Mouse (Mus musculus): ENCODE measurements at regions not wholly inside any gene's neighbourhood (a gene's known extent, or its start where the extent isn't known, plus 50 kb on each side); places are given as distances from the start of the nearest gene placed in this dataset.

GRCm38 (mm10) chr10:124119585-124119984 lies 855.8 kb downstream of the Fam19a2 start:
- Histone ChIP-seq H3K4me2 (ENCODE audit: low read length) (no peak overlapping the region), H3K9me3 (replicated peaks; ENCODE audit: low read length) (no peaks in the 10 kb centered on the region), H3K36me3 (ENCODE audit: insufficient read depth, low read length) (no peaks in the 10 kb centered on the region), H3K27me3 (ENCODE audit: insufficient read depth, low read length) (no peaks in the 10 kb centered on the region), H3K9ac (ENCODE audit: low read depth, low read length) (no peak overlapping the region), H3K4me1 (replicated peaks; ENCODE audit: insufficient read depth, low read length) (no peaks in the 10 kb centered on the region), H3K27ac (no peak overlapping the region), H3K4me3 (replicated peaks; ENCODE audit: low read depth, low read length) (no peak overlapping the region)
- DNase-seq (ENCODE audit: low spot score): no peak
- ATAC-seq (replicated peaks; ENCODE audit: low FRiP score, low read depth): no peak
- TF ChIP-seq CTCF (IDR thresholded peaks at IDR 0.05; ENCODE audit: low read depth): no peak

- no peak overlapping the region for H3K9ac ChIP-seq (ENCODE audit: low read depth, low read length)
Observed at GRCm38 (mm10) chr10:124138456-124138855, 874.7 kb downstream of the Fam19a2 start.

GRCm38 (mm10) chr10:124142336-124142735 lies 878.5 kb downstream of the Fam19a2 start:
- DNase-seq (ENCODE audit: low spot score): no peak
- no peaks in the 10 kb centered on the region for H3K9me3 ChIP-seq (replicated peaks; ENCODE audit: low read length)
- no peak overlapping the region for H3K9ac ChIP-seq (ENCODE audit: low read depth, low read length)
- H3K27ac ChIP-seq: no peak overlapping the region
- WGBS: 64% methylated on average over 1 of the region's 1 CpGs
- no peak overlapping the region for H3K4me2 ChIP-seq (ENCODE audit: low read length)
- H3K27me3 ChIP-seq (ENCODE audit: insufficient read depth, low read length): no peaks in the 10 kb centered on the region
- TF ChIP-seq CTCF (IDR thresholded peaks at IDR 0.05; ENCODE audit: low read depth): no peak
- H3K36me3 ChIP-seq (ENCODE audit: insufficient read depth, low read length): no peaks in the 10 kb centered on the region
- H3K4me1 ChIP-seq (replicated peaks; ENCODE audit: insufficient read depth, low read length): no peaks in the 10 kb centered on the region
- H3K4me3 ChIP-seq (replicated peaks; ENCODE audit: low read depth, low read length): no peak overlapping the region
- no peak for ATAC-seq (replicated peaks; ENCODE audit: low FRiP score, low read depth)

More at GRCm38 (mm10) chr10:124138456-124138855, 874.7 kb downstream of the Fam19a2 start:
- DNase-seq (ENCODE audit: low spot score) (no peak), ATAC-seq (replicated peaks; ENCODE audit: low FRiP score, low read depth) (no peak)
- Histone ChIP-seq H3K4me3 (replicated peaks; ENCODE audit: low read depth, low read length) (no peak overlapping the region), H3K27me3 (ENCODE audit: insufficient read depth, low read length) (no peaks in the 10 kb centered on the region), H3K4me1 (replicated peaks; ENCODE audit: insufficient read depth, low read length) (no peaks in the 10 kb centered on the region), H3K36me3 (ENCODE audit: insufficient read depth, low read length) (no peaks in the 10 kb centered on the region), H3K9me3 (replicated peaks; ENCODE audit: low read length) (no peaks in the 10 kb centered on the region), H3K4me2 (ENCODE audit: low read length) (no peak overlapping the region), H3K27ac (no peak overlapping the region)
- WGBS: 69% methylated on average over 2 of the region's 2 CpGs
- no peak for TF ChIP-seq CTCF (IDR thresholded peaks at IDR 0.05; ENCODE audit: low read depth)

- DNase-seq (ENCODE audit: low spot score): no peak
- H3K27me3 ChIP-seq (ENCODE audit: insufficient read depth, low read length): no peaks in the 10 kb centered on the region
- no peaks in the 10 kb centered on the region for H3K9me3 ChIP-seq (replicated peaks; ENCODE audit: low read length)
- H3K4me2 ChIP-seq (ENCODE audit: low read length): no peak overlapping the region
- WGBS: 53% methylated on average over 9 of the region's 9 CpGs
- H3K4me1 ChIP-seq (replicated peaks; ENCODE audit: insufficient read depth, low read length): no peaks in the 10 kb centered on the region
- H3K9ac ChIP-seq (ENCODE audit: low read depth, low read length): no peak overlapping the region
- no peak for TF ChIP-seq CTCF (IDR thresholded peaks at IDR 0.05; ENCODE audit: low read depth)
- no peak for ATAC-seq (replicated peaks; ENCODE audit: low FRiP score, low read depth)
- H3K27ac ChIP-seq: no peak overlapping the region
- H3K36me3 ChIP-seq (ENCODE audit: insufficient read depth, low read length): no peaks in the 10 kb centered on the region
- no peak overlapping the region for H3K4me3 ChIP-seq (replicated peaks; ENCODE audit: low read depth, low read length)
Observed at GRCm38 (mm10) chr10:124146751-124147469, 883.1 kb downstream of the Fam19a2 start.

GRCm38 (mm10) chr10:124163441-124163840 lies 899.6 kb downstream of the Fam19a2 start:
- H3K27me3 ChIP-seq (ENCODE audit: insufficient read depth, low read length): no peaks in the 10 kb centered on the region
- no peaks in the 10 kb centered on the region for H3K9me3 ChIP-seq (replicated peaks; ENCODE audit: low read length)
- no peak overlapping the region for H3K27ac ChIP-seq
- H3K36me3 ChIP-seq (ENCODE audit: insufficient read depth, low read length): no peaks in the 10 kb centered on the region
- no peak overlapping the region for H3K4me2 ChIP-seq (ENCODE audit: low read length)
- H3K4me3 ChIP-seq (replicated peaks; ENCODE audit: low read depth, low read length): no peak overlapping the region
- H3K4me1 ChIP-seq (replicated peaks; ENCODE audit: insufficient read depth, low read length): no peaks in the 10 kb centered on the region
- no peak for TF ChIP-seq CTCF (IDR thresholded peaks at IDR 0.05; ENCODE audit: low read depth)
- ATAC-seq (replicated peaks; ENCODE audit: low FRiP score, low read depth) (no peak), DNase-seq (ENCODE audit: low spot score) (no peak)
- WGBS: 66% methylated on average over 7 of the region's 7 CpGs
- H3K9ac ChIP-seq (ENCODE audit: low read depth, low read length): no peak overlapping the region

- no peaks in the 10 kb centered on the region for H3K4me1 ChIP-seq (replicated peaks; ENCODE audit: insufficient read depth, low read length)
- no peaks in the 10 kb centered on the region for H3K36me3 ChIP-seq (ENCODE audit: insufficient read depth, low read length)
- 87% methylated on average over 2 of the region's 2 CpGs for WGBS
- TF ChIP-seq CTCF (IDR thresholded peaks at IDR 0.05; ENCODE audit: low read depth): no peak
- H3K27me3 ChIP-seq (ENCODE audit: insufficient read depth, low read length): no peaks in the 10 kb centered on the region
- no peak overlapping the region for H3K4me2 ChIP-seq (ENCODE audit: low read length)
- no peak overlapping the region for H3K27ac ChIP-seq
- no peak overlapping the region for H3K4me3 ChIP-seq (replicated peaks; ENCODE audit: low read depth, low read length)
- H3K9ac ChIP-seq (ENCODE audit: low read depth, low read length): no peak overlapping the region
- H3K9me3 ChIP-seq (replicated peaks; ENCODE audit: low read length): no peaks in the 10 kb centered on the region
- ATAC-seq (replicated peaks; ENCODE audit: low FRiP score, low read depth): no peak
- no peak for DNase-seq (ENCODE audit: low spot score)
Observed at GRCm38 (mm10) chr10:124175598-124175997, 911.8 kb downstream of the Fam19a2 start.

- no peak overlapping the region for H3K4me2 ChIP-seq (ENCODE audit: low read length)
- no peaks in the 10 kb centered on the region for H3K4me1 ChIP-seq (replicated peaks; ENCODE audit: insufficient read depth, low read length)
- no peak overlapping the region for H3K9ac ChIP-seq (ENCODE audit: low read depth, low read length)
- no peak overlapping the region for H3K4me3 ChIP-seq (replicated peaks; ENCODE audit: low read depth, low read length)
- WGBS: 91% methylated on average over 2 of the region's 2 CpGs
- ATAC-seq (replicated peaks; ENCODE audit: low FRiP score, low read depth) (no peak), DNase-seq (ENCODE audit: low spot score) (no peak)
- no peaks in the 10 kb centered on the region for H3K9me3 ChIP-seq (replicated peaks; ENCODE audit: low read length)
- H3K27me3 ChIP-seq (ENCODE audit: insufficient read depth, low read length): no peaks in the 10 kb centered on the region
- TF ChIP-seq CTCF (IDR thresholded peaks at IDR 0.05; ENCODE audit: low read depth): no peak
- no peaks in the 10 kb centered on the region for H3K36me3 ChIP-seq (ENCODE audit: insufficient read depth, low read length)
- no peak overlapping the region for H3K27ac ChIP-seq
Observed at GRCm38 (mm10) chr10:124208317-124208716, 944.5 kb downstream of the Fam19a2 start.
